Comparison of ENCODE assay signal across 29 mouse cellular contexts in genomic region chr10:89510547-89510946, GRCm38 (mm10). TPM values are rescaled to one million over a fixed set of nuclear protein-coding genes. Genes with fewer than 3 reads are reported as not detected.
DNase-seq lines count a peak whose midpoint lies in the region; ATAC-seq lines count a peak whose summit lies in the region.
"Had no signal": no experiment of that assay in that cellular context is flagged by ENCODE, and none has a peak within 500 bp of the region (broad histone marks: within the 10 kb centered on the region; RNA-seq: fewer than 3 reads in every experiment).

No protein-coding gene starts in this region.

- no peaks in the 10 kb centered on the region for H3K9me3 ChIP-seq in midbrain, embryonic 11.5 days (ENCODE audit: control insufficient read depth, low read length)
- H3K9me3 ChIP-seq in midbrain, embryonic 16.5 days (replicated peaks; ENCODE audit: control insufficient read depth, low read length, poor library complexity, severe bottlenecking), result no peaks in the 10 kb centered on the region
- H3K9me3 ChIP-seq: embryonic facial prominence, embryonic 12.5 days; embryonic facial prominence, embryonic 15.5 days; forebrain, embryonic 15.5 days; G1E; hindbrain, embryonic 10.5 days; hindbrain, embryonic 13.5 days had no signal

- no peaks in the 10 kb centered on the region for H3K36me3 ChIP-seq in midbrain, embryonic 11.5 days (ENCODE audit: control insufficient read depth, insufficient read depth, low read length)
- no peaks in the 10 kb centered on the region for H3K36me3 ChIP-seq in midbrain, embryonic 16.5 days (ENCODE audit: control insufficient read depth, insufficient read depth, low read length)
- H3K36me3 ChIP-seq: embryonic facial prominence, embryonic 12.5 days; embryonic facial prominence, embryonic 15.5 days; forebrain, embryonic 15.5 days; G1E; hindbrain, embryonic 10.5 days; hindbrain, embryonic 13.5 days had no signal

- no peak for DNase-seq in frontal cortex, postnatal 10 days (ENCODE audit: low spot score in 2 of 2)
- DNase-seq in layer of hippocampus, adult 9-11 months, result peak; percentile 24
- no peak for DNase-seq in layer of hippocampus, postnatal 25 days (ENCODE audit: extremely low spot score in 1 of 2, low spot score in 1 of 2)
- peak; percentile 78 for DNase-seq in midbrain, embryonic 11.5 days (ENCODE audit: low spot score, missing footprints)
- peak; percentile 23 for DNase-seq in telencephalon, adult 2 months (ENCODE audit: low read depth, low spot score)
- DNase-seq: adrenal gland, postnatal 10 days; adrenal gland, postnatal 36 days; B cell, adult 2 months; cerebellum, adult 11 months; cerebellum, adult 2 months; cerebellum, adult 9-11 months; cerebellum, postnatal 25 days; gastrocnemius, postnatal 36 days; heart, postnatal 36 days had no signal

- H3K27me3 ChIP-seq in midbrain, embryonic 11.5 days (ENCODE audit: control insufficient read depth, insufficient read depth, low read length), result no peaks in the 10 kb centered on the region
- H3K27me3 ChIP-seq in midbrain, embryonic 16.5 days (ENCODE audit: control insufficient read depth, insufficient read depth, low read depth, low read length), result no peaks in the 10 kb centered on the region
- H3K27me3 ChIP-seq: CH12.LX; embryonic facial prominence, embryonic 12.5 days; embryonic facial prominence, embryonic 15.5 days; forebrain, embryonic 15.5 days; hindbrain, embryonic 13.5 days; Patski had no signal

- 92% methylated on average over 2 of the region's 2 CpGs for whole genome bisulfite sequencing in midbrain, embryonic 11.5 days
- WGBS in midbrain, embryonic 16.5 days, result 89% methylated on average over 2 of the region's 2 CpGs

- H3K4me1 ChIP-seq in midbrain, embryonic 11.5 days (ENCODE audit: control insufficient read depth, insufficient read depth, low read length), result no peaks in the 10 kb centered on the region
- no peaks in the 10 kb centered on the region for H3K4me1 ChIP-seq in midbrain, embryonic 16.5 days (ENCODE audit: control insufficient read depth, insufficient read depth, low read length)
- H3K4me1 ChIP-seq: embryonic facial prominence, embryonic 12.5 days; embryonic facial prominence, embryonic 15.5 days; forebrain, embryonic 15.5 days; hindbrain, embryonic 10.5 days; hindbrain, embryonic 13.5 days had no signal

- H3K27ac ChIP-seq in midbrain, embryonic 11.5 days (ENCODE audit: low read depth, low read length), result no peak overlapping the region
- H3K27ac ChIP-seq in midbrain, embryonic 16.5 days (ENCODE audit: low read length), result no peak overlapping the region
- H3K27ac ChIP-seq: embryonic facial prominence, embryonic 12.5 days; embryonic facial prominence, embryonic 15.5 days; forebrain, embryonic 15.5 days; hindbrain, embryonic 10.5 days; hindbrain, embryonic 13.5 days had no signal

- peak; percentile 72 for ATAC-seq in frontal cortex, adult (ENCODE audit: low TSS enrichment)
- ATAC-seq in midbrain, embryonic 11.5 days (ENCODE audit: low FRiP score), result no peak
- no peak for ATAC-seq in midbrain, embryonic 16.5 days
- ATAC-seq: forebrain, embryonic 15.5 days; hindbrain, embryonic 16.5 days; Patski had no signal

- H3K4me3 ChIP-seq in midbrain, embryonic 11.5 days (ENCODE audit: low read depth, low read length), result no peak overlapping the region
- H3K4me3 ChIP-seq in midbrain, embryonic 16.5 days (ENCODE audit: low read depth, low read length), result no peak overlapping the region
- H3K4me3 ChIP-seq: embryonic facial prominence, embryonic 12.5 days; embryonic facial prominence, embryonic 15.5 days; forebrain, embryonic 15.5 days; hindbrain, embryonic 10.5 days; hindbrain, embryonic 13.5 days had no signal

- H3K9ac ChIP-seq in midbrain, embryonic 11.5 days (ENCODE audit: low read length), result no peak overlapping the region
- H3K9ac ChIP-seq in midbrain, embryonic 16.5 days (ENCODE audit: low read depth, low read length), result no peak overlapping the region
- H3K9ac ChIP-seq: embryonic facial prominence, embryonic 12.5 days; embryonic facial prominence, embryonic 15.5 days; forebrain, embryonic 15.5 days; hindbrain, embryonic 13.5 days had no signal

- H3K4me2 ChIP-seq in midbrain, embryonic 11.5 days, result no peak overlapping the region
- no peak overlapping the region for H3K4me2 ChIP-seq in midbrain, embryonic 16.5 days (ENCODE audit: low read length)
- H3K4me2 ChIP-seq: embryonic facial prominence, embryonic 12.5 days; embryonic facial prominence, embryonic 15.5 days; forebrain, embryonic 15.5 days; heart, embryonic 11.5 days; hindbrain, embryonic 13.5 days had no signal

RNA-seq across cellular contexts. Expression of gene Nr1h4, which starts 22.8 kb away (rescaled TPM):
- under 1 TPM in 1 of 2 experiments, not detected in 1; 0.22 TPM for total RNA-seq in layer of hippocampus, postnatal 25 days (2021)
- 0.08 and 0.27 TPM in 2 replicates for polyA plus RNA-seq in midbrain, embryonic 11.5 days (2014; fragmentation: Nextera tagmentation; extraction: Ambion mirVana)
- polyA plus RNA-seq in midbrain, embryonic 16.5 days (2015; fragmentation: Nextera tagmentation; extraction: Ambion mirVana), result not detected in 2 replicates
- total RNA-seq: CH12.LX; common myeloid progenitor, adult 5-6 weeks; G1E; gastrocnemius, postnatal 36 days; granulocyte monocyte progenitor cell, adult 5-6 weeks had no signal
- polyA plus RNA-seq: embryonic facial prominence, embryonic 12.5 days; embryonic facial prominence, embryonic 15.5 days; forebrain, embryonic 11.5 days; G1E; hindbrain, embryonic 10.5 days; hindbrain, embryonic 13.5 days had no signal

Comparison
In these comparisons a context has a peak if more than half of its experiments do, and no peak if none do; other contexts are left out.
1. DNase-seq: peak in layer of hippocampus, adult 9-11 months (single experiment), midbrain, embryonic 11.5 days (single experiment) and telencephalon, adult 2 months (single experiment); none in frontal cortex, postnatal 10 days (0 of 2) and layer of hippocampus, postnatal 25 days (0 of 2).